In the genomic region with DNA sequence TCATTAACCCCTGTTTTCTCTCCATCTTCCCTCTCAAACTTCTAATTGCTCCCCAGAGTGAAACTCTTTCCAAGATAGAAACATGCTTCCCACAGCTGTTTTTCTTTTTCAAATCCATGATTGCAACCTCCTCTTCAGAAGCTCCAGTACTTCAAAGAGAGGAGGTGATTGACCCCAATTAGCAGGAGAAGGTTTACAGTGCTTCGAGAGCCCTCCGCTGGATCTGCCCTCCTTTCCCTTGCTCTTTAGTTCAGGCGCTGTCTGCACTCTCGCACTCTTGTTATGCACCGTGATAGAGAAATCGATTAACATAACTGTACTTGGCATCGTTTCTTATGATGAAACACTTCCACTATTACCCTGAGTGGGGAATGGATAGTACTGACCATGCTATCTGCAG, we compare ENCODE assay signal across 15 mouse cellular contexts.
DNase-seq lines count a peak whose midpoint lies in the region; ATAC-seq and TF ChIP-seq lines count a peak whose summit lies in the region.
"Had no signal": no experiment of that assay in that cellular context is flagged by ENCODE, and none has a peak within 500 bp of the region (broad histone marks: within the 10 kb centered on the region; RNA-seq: fewer than 3 reads in every experiment).

No protein-coding gene starts in this region.

- intact Hi-C loops in heart, postnatal 36 days (cut with DNase I), result no loop called here

- ATAC-seq in heart, embryonic 15.5 days (replicated peaks; ENCODE audit: insufficient number of reproducible peaks, insufficient read depth, low FRiP score, low read depth), result no peak
- ATAC-seq in lung, embryonic 16.5 days (ENCODE audit: low read depth), result no peak
- no peak for ATAC-seq in inflammation-experienced regulatory T-cells, adult 6 months
- no peak for ATAC-seq in intestine, postnatal 0 days

- DNase-seq in heart, postnatal 36 days, result no peak
- no peak for DNase-seq in lung, postnatal 25 days (ENCODE audit: low spot score)
- peak; percentile 18 for DNase-seq in embryo, embryonic 9.5 days (ENCODE audit: extremely low spot score)
- DNase-seq: adrenal gland, postnatal 14 days; cerebellum, postnatal 25 days; kidney, postnatal 10 days; liver; lung, postnatal 10 days; thymus, adult 2 months had no signal

- no peak overlapping the region for H3K27ac ChIP-seq in heart, embryonic 15.5 days
- H3K27ac ChIP-seq in lung, embryonic 16.5 days (ENCODE audit: low read length), result no peak overlapping the region
- H3K27ac ChIP-seq in intestine, postnatal 0 days (ENCODE audit: low read depth, low read length), result no peak overlapping the region
- H3K27ac ChIP-seq: hindbrain, embryonic 14.5 days had no signal

- WGBS in heart, embryonic 15.5 days, result 23% methylated on average over 7 of the region's 7 CpGs
- 47% methylated on average over 7 of the region's 7 CpGs for WGBS in lung, embryonic 16.5 days
- 52% methylated on average over 7 of the region's 7 CpGs for WGBS in intestine, postnatal 0 days

- no peak overlapping the region for H3K4me3 ChIP-seq in heart, embryonic 15.5 days
- no peak overlapping the region for H3K4me3 ChIP-seq in lung, embryonic 16.5 days (ENCODE audit: low read length)
- no peak overlapping the region for H3K4me3 ChIP-seq in myocyte
- H3K4me3 ChIP-seq in intestine, postnatal 0 days (ENCODE audit: low read depth, low read length), result no peak overlapping the region

- no peak for TF ChIP-seq CTCF in intestine, postnatal 0 days (IDR thresholded peaks at IDR 0.05; ENCODE audit: low read depth)

- H3ac ChIP-seq in myocyte (ENCODE audit: control insufficient read depth, insufficient read length), result no peak overlapping the region

- H3K4me2 ChIP-seq in heart, embryonic 15.5 days, result peak overlapping the region; percentile 20; the same call in 1 of the 2 replicates
- 0 out of 2 replicates have a peak overlapping the region, but pooled peaks have one; percentile 25 for H3K4me2 ChIP-seq in lung, embryonic 16.5 days (ENCODE audit: low read depth, low read length)
- peak overlapping the region; percentile 15 for H3K4me2 ChIP-seq in myocyte (ENCODE audit: low read depth)
- no peak overlapping the region for H3K4me2 ChIP-seq in intestine, postnatal 0 days (replicated peaks; ENCODE audit: low read depth)
- H3K4me2 ChIP-seq: hindbrain, embryonic 14.5 days had no signal

- no peak overlapping the region for H3K9ac ChIP-seq in heart, embryonic 15.5 days
- no peak overlapping the region for H3K9ac ChIP-seq in lung, embryonic 16.5 days (ENCODE audit: low read length)
- no peak overlapping the region for H3K9ac ChIP-seq in intestine, postnatal 0 days (ENCODE audit: low read depth, low read length)
- H3K9ac ChIP-seq: hindbrain, embryonic 14.5 days had no signal

- no peaks in the 10 kb centered on the region for H3K9me3 ChIP-seq in heart, embryonic 15.5 days (replicated peaks)
- no peaks in the 10 kb centered on the region for H3K9me3 ChIP-seq in lung, embryonic 16.5 days (ENCODE audit: control insufficient read depth, low read length)
- no peaks in the 10 kb centered on the region for H3K9me3 ChIP-seq in intestine, postnatal 0 days (ENCODE audit: control insufficient read depth)

- H3K36me3 ChIP-seq in heart, embryonic 15.5 days, result no peaks in the 10 kb centered on the region
- H3K36me3 ChIP-seq in lung, embryonic 16.5 days (ENCODE audit: control insufficient read depth, insufficient read depth, low read length), result no peaks in the 10 kb centered on the region
- H3K36me3 ChIP-seq in myocyte (ENCODE audit: control insufficient read depth, insufficient read depth), result no peaks in the 10 kb centered on the region
- H3K36me3 ChIP-seq in intestine, postnatal 0 days (ENCODE audit: control insufficient read depth, insufficient read depth), result no peaks in the 10 kb centered on the region

- peaks cover 10% of the 10 kb centered on the region for H3K4me1 ChIP-seq in heart, embryonic 15.5 days (replicated peaks)
- no peaks in the 10 kb centered on the region for H3K4me1 ChIP-seq in lung, embryonic 16.5 days (replicated peaks; ENCODE audit: control insufficient read depth, insufficient read depth, low read length)
- H3K4me1 ChIP-seq in intestine, postnatal 0 days (replicated peaks; ENCODE audit: control insufficient read depth, insufficient read depth, low read length), result no peaks in the 10 kb centered on the region

- H3K27me3 ChIP-seq in heart, embryonic 15.5 days, result no peaks in the 10 kb centered on the region
- no peaks in the 10 kb centered on the region for H3K27me3 ChIP-seq in lung, embryonic 16.5 days (ENCODE audit: control insufficient read depth, insufficient read depth, low read depth, low read length)
- no peaks in the 10 kb centered on the region for H3K27me3 ChIP-seq in myocyte (ENCODE audit: control insufficient read depth, insufficient read depth, insufficient read length)
- no peaks in the 10 kb centered on the region for H3K27me3 ChIP-seq in intestine, postnatal 0 days (replicated peaks; ENCODE audit: control insufficient read depth, insufficient read depth, low read length)

- TF ChIP-seq POLR2A in myocyte (IDR thresholded peaks at IDR 0.05; ENCODE audit: insufficient read length, low read depth), result no peak

- H3K79me2 ChIP-seq in myocyte (ENCODE audit: control insufficient read depth, insufficient read depth), result no peaks in the 10 kb centered on the region

TF ChIP-seq in myocyte, 11 proteins besides CTCF, POLR2A, EP300 and RAD21:
- no peak for TF ChIP-seq MAX (IDR thresholded peaks at IDR 0.05; ENCODE audit: low read depth)
- no peak for TF ChIP-seq TCF3 (IDR thresholded peaks at IDR 0.05; ENCODE audit: insufficient read length, low read depth)
- no peak for TF ChIP-seq USF1 (IDR thresholded peaks at IDR 0.05; ENCODE audit: low read depth)
- TF ChIP-seq MYOD1 (IDR thresholded peaks at IDR 0.05; ENCODE audit: control insufficient read depth in 1 of 3, insufficient read length in 2 of 3, low read depth in 2 of 3), result no peak
- TF ChIP-seq CEBPB (IDR thresholded peaks at IDR 0.05; ENCODE audit: insufficient read depth, poor library complexity, severe bottlenecking), result no peak
- TF ChIP-seq REST (IDR thresholded peaks at IDR 0.05; ENCODE audit: insufficient read depth, insufficient read length), result no peak
- TF ChIP-seq POLR2AphosphoS2 (IDR thresholded peaks at IDR 0.05; ENCODE audit: insufficient read length, low read depth), result no peak
- no peak for TF ChIP-seq E2F4 (IDR thresholded peaks at IDR 0.05; ENCODE audit: insufficient read depth)
- no peak for TF ChIP-seq SRF (IDR thresholded peaks at IDR 0.05; ENCODE audit: control insufficient read depth, insufficient read length, low read depth)
- TF ChIP-seq MYOG (IDR thresholded peaks at IDR 0.05; ENCODE audit: control insufficient read depth in 1 of 3, insufficient read depth in 1 of 3, insufficient read length in 2 of 3, low read depth in 2 of 3), result no peak
TF ChIP-seq in myocyte: peak in this region for 0.
